Mouse (Mus musculus): Measurements from ENCODE around the gene Ncoa7. TPM values are rescaled to one million over a fixed set of nuclear protein-coding genes. Genes with fewer than 3 reads are reported as not detected.

Ncoa7 gene
- polyA plus RNA-seq, 1 experiment from 2014 or later, result 8.8 TPM

DNA sequence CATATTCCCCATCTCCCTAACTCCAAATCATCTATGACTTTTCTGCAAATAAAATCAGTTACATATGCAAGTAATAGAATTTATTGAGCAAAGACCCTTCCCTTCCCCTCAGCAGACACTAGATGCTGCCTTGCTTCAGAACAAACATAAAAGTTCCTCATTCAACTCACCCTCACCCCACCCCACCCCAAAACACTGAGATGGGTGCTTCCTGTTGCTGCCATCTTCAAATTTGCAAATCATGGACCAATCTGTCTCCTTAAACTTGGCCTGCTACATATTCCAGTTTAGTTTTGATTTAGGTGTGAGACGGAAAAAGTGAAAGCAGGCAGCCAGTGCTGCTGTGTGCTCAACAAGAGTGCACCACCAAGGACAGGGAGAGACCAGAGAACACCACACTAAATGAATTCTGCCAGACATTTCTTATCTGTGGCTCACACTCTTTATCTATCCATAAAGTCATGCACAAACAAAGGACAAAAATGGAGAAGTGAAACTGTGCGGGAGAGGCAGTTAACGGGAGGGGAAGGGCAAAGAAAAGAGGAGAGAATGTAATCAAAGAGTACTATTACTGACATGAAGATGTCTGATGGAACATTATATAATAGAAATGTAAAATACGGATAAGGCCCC, 48.2 kb downstream of the Ncoa7 start:
- no peaks in the 10 kb centered on the region for H3K36me3 ChIP-seq (ENCODE audit: insufficient read depth, low read length)
- ATAC-seq (no peak), DNase-seq (ENCODE audit: low spot score) (no peak)
- no peaks in the 10 kb centered on the region for H3K9me3 ChIP-seq (ENCODE audit: low read length)
- no peak overlapping the region for H3K4me3 ChIP-seq (ENCODE audit: low read depth, low read length)
- H3K27me3 ChIP-seq (replicated peaks; ENCODE audit: insufficient read depth, low read length), result no peaks in the 10 kb centered on the region
- no peak overlapping the region for H3K27ac ChIP-seq (ENCODE audit: low read length)
- H3K4me1 ChIP-seq (ENCODE audit: insufficient read depth, low read depth, low read length), result no peaks in the 10 kb centered on the region; the same call in 1 of the 2 replicates
- TF ChIP-seq EP300 (IDR thresholded peaks at IDR 0.05) (no peak), CTCF (IDR thresholded peaks at IDR 0.05) (no peak)
- no peak overlapping the region for H3K9ac ChIP-seq (replicated peaks; ENCODE audit: low read depth)
- no peak overlapping the region for H3K4me2 ChIP-seq (replicated peaks; ENCODE audit: low read depth, low read length)
- 25% methylated on average over 4 of the region's 4 CpGs for WGBS

DNA sequence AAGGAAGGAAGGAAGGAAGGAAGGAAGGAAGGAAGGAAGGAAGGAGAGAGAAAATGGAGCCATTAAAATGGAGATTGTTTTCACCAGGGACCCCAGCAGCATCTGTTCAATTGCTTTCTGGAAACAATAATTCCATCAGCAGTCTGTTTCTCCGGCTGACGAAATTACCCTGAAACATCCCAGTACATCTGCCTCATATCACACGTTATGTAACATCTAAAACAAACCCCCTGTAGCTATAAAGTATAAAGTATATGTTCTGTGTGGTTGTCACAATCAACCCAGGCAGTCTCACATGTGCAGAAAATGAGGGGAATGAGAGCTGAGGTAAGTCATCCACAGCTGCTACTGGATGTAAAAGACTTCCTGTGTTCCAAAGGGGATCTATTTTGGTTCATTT, 49.0 kb downstream of the Ncoa7 start:
- Histone ChIP-seq H3K9ac (replicated peaks; ENCODE audit: low read depth) (no peak overlapping the region), H3K36me3 (ENCODE audit: insufficient read depth, low read length) (no peaks in the 10 kb centered on the region), H3K27me3 (replicated peaks; ENCODE audit: insufficient read depth, low read length) (no peaks in the 10 kb centered on the region), H3K27ac (ENCODE audit: low read length) (no peak overlapping the region), H3K9me3 (ENCODE audit: low read length) (no peaks in the 10 kb centered on the region), H3K4me2 (replicated peaks; ENCODE audit: low read depth, low read length) (no peak overlapping the region), H3K4me3 (ENCODE audit: low read depth, low read length) (no peak overlapping the region), H3K4me1 (ENCODE audit: insufficient read depth, low read depth, low read length) (no peaks in the 10 kb centered on the region; the same call in 1 of the 2 replicates)
- ATAC-seq, result no peak
- DNase-seq (ENCODE audit: low spot score), result no peak
- TF ChIP-seq CTCF (IDR thresholded peaks at IDR 0.05), result no peak
- TF ChIP-seq EP300 (IDR thresholded peaks at IDR 0.05), result no peak
- WGBS, result 65% methylated on average over 3 of the region's 3 CpGs

DNA sequence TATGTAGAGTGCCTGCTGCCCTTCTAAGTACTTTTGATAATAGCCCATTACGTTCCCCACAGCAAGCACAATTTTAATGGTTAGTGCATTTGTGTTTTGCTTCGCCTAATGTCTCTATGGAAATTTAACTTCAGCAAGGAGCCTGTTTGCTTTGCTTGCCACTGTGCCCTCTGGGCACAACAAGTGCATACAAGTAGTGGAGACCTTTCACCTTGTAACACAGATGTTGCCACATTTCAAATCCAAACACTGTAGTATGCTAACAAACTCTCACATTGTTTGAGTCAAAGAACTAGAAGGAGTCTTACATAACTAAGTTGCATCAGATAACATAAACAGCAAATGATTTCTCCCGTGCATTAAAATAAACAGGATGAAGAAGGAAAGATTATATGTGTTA, 50.6 kb downstream of the Ncoa7 start:
- peak; percentile 73 for DNase-seq (ENCODE audit: low spot score)
- no peak for TF ChIP-seq CTCF (IDR thresholded peaks at IDR 0.05)
- peak; percentile 75 for TF ChIP-seq EP300 (IDR thresholded peaks at IDR 0.05)
- WGBS, result 50% methylated on average over 3 of the region's 3 CpGs
- ATAC-seq, result peak; percentile 85
- H3K27ac ChIP-seq (ENCODE audit: low read length), result no peak overlapping the region
- H3K36me3 ChIP-seq (ENCODE audit: insufficient read depth, low read length), result no peaks in the 10 kb centered on the region
- H3K4me3 ChIP-seq (ENCODE audit: low read depth, low read length), result no peak overlapping the region
- no peaks in the 10 kb centered on the region for H3K9me3 ChIP-seq (ENCODE audit: low read length)
- no peaks in the 10 kb centered on the region; the same call in 1 of the 2 replicates for H3K4me1 ChIP-seq (ENCODE audit: insufficient read depth, low read depth, low read length)
- H3K9ac ChIP-seq (replicated peaks; ENCODE audit: low read depth), result no peak overlapping the region
- no peaks in the 10 kb centered on the region for H3K27me3 ChIP-seq (replicated peaks; ENCODE audit: insufficient read depth, low read length)
- no peak overlapping the region for H3K4me2 ChIP-seq (replicated peaks; ENCODE audit: low read depth, low read length)

DNA sequence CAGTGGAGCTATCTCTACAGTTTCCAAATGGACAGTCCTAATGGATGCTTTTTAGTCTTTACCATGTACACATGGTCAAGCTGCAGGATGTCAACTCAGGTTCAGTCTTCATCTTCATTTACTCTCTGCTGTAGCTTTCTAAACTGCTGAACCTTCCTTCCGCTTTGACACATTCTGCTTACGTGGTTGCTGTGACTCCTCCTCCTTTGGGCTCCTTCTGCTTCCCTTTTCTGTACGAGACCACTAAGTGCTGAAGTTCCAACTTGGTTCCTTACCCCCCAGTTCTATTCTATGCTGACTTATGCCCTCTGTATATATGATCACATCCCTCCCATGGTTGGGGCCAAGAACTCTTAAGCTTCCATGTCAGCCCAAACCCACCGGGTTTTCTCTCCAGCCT, 51.5 kb downstream of the Ncoa7 start:
- no peak overlapping the region for H3K4me3 ChIP-seq (ENCODE audit: low read depth, low read length)

DNA sequence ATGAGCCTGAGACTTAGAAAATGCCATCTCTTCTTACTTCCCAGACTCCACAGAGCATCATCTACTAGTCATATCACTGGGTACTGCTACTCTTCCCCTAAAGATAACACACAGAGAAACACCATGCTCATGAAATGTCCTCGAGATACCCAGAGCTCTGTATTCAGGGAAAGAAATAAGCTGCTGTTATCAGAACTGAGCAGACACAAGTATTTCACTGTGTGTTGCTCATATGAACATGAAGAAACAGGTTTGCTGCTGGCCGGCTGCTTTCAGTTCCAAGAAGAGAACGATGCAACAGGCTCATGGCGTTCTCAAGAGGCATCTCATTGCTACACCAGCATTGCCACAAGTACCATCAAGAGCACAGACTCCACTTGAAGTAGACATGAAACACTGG, 53.3 kb downstream of the Ncoa7 start:
- Histone ChIP-seq H3K9ac (replicated peaks; ENCODE audit: low read depth) (no peak overlapping the region), H3K4me1 (ENCODE audit: insufficient read depth, low read depth, low read length) (no peaks in the 10 kb centered on the region; the same call in 1 of the 2 replicates), H3K4me3 (ENCODE audit: low read depth, low read length) (no peak overlapping the region), H3K9me3 (ENCODE audit: low read length) (no peaks in the 10 kb centered on the region), H3K27me3 (replicated peaks; ENCODE audit: insufficient read depth, low read length) (no peaks in the 10 kb centered on the region), H3K27ac (ENCODE audit: low read length) (no peak overlapping the region), H3K36me3 (ENCODE audit: insufficient read depth, low read length) (no peaks in the 10 kb centered on the region), H3K4me2 (replicated peaks; ENCODE audit: low read depth, low read length) (no peak overlapping the region)
- WGBS, result 58% methylated on average over 4 of the region's 4 CpGs
- DNase-seq (ENCODE audit: low spot score) (peak; percentile 63), ATAC-seq (peak; percentile 68)
- TF ChIP-seq EP300 (IDR thresholded peaks at IDR 0.05), result peak; percentile 29; the same call in 1 of the 2 replicates
- TF ChIP-seq CTCF (IDR thresholded peaks at IDR 0.05), result no peak

More for the DNA sequence above, 51.5 kb downstream of the Ncoa7 start:
- no peak overlapping the region for H3K27ac ChIP-seq (ENCODE audit: low read length)
- TF ChIP-seq CTCF (IDR thresholded peaks at IDR 0.05) (no peak), EP300 (IDR thresholded peaks at IDR 0.05) (no peak)
- no peak overlapping the region for H3K9ac ChIP-seq (replicated peaks; ENCODE audit: low read depth)
- 86% methylated on average over 4 of the region's 4 CpGs for WGBS
- no peaks in the 10 kb centered on the region; the same call in 1 of the 2 replicates for H3K4me1 ChIP-seq (ENCODE audit: insufficient read depth, low read depth, low read length)
- H3K27me3 ChIP-seq (replicated peaks; ENCODE audit: insufficient read depth, low read length), result no peaks in the 10 kb centered on the region
- ATAC-seq (no peak), DNase-seq (ENCODE audit: low spot score) (no peak)
- no peak overlapping the region for H3K4me2 ChIP-seq (replicated peaks; ENCODE audit: low read depth, low read length)
- H3K9me3 ChIP-seq (ENCODE audit: low read length), result no peaks in the 10 kb centered on the region
- no peaks in the 10 kb centered on the region for H3K36me3 ChIP-seq (ENCODE audit: insufficient read depth, low read length)

DNA sequence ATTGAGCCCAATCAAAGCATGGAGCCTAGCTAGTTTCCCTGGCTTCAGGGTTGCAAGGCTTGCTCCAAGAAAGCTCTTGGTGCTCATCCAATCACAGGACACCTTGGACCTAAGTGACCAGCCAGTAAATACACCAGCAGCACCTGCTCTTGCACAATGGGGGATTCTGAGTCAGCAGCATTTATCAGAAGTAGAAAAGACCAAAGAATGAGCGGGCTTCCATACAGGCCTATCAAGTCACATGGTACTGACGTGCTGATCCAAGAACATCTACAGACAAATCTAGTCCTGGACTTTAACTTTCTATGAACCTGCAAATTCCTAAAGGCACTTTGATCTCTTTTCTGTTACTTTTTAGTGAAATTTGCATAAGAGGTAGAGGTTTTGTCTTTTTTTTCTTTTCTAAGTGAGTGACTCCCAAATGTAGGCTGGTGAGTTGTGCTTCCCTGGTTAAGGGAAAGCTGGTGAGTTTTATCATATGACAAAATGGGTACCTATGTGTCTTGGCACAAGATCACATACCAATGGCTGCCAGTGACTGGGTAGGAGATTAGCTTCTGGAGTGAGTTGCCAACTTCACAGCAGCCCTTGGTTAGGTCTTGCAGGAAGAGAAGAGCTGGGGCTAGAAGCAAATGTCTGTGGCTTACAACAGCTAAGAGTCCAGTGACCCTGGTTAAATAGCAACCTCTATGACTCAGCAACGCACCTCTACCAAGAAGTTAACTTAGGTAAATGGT, 57.7 kb downstream of the Ncoa7 start:
- Histone ChIP-seq H3K9me3 (ENCODE audit: low read length) (no peaks in the 10 kb centered on the region), H3K4me2 (replicated peaks; ENCODE audit: low read depth, low read length) (no peak overlapping the region), H3K9ac (replicated peaks; ENCODE audit: low read depth) (no peak overlapping the region), H3K4me3 (ENCODE audit: low read depth, low read length) (no peak overlapping the region), H3K4me1 (ENCODE audit: insufficient read depth, low read depth, low read length) (no peaks in the 10 kb centered on the region), H3K27me3 (replicated peaks; ENCODE audit: insufficient read depth, low read length) (no peaks in the 10 kb centered on the region), H3K27ac (ENCODE audit: low read length) (no peak overlapping the region), H3K36me3 (ENCODE audit: insufficient read depth, low read length) (no peaks in the 10 kb centered on the region)
- no peak for TF ChIP-seq EP300 (IDR thresholded peaks at IDR 0.05)
- no peak for TF ChIP-seq CTCF (IDR thresholded peaks at IDR 0.05)
- 84% methylated on average over 3 of the region's 3 CpGs for WGBS
- ATAC-seq (no peak), DNase-seq (ENCODE audit: low spot score) (no peak)
